In genomic region chr9:62786721-62787120, GRCm38 (mm10) we compare ENCODE assay signal across 20 mouse cellular contexts. TPM values are rescaled to one million over a fixed set of nuclear protein-coding genes. Genes with fewer than 3 reads are reported as not detected.
DNase-seq lines count a peak whose midpoint lies in the region; ATAC-seq lines count a peak whose summit lies in the region.
"Had no signal": no experiment of that assay in that cellular context is flagged by ENCODE, and none has a peak within 500 bp of the region (broad histone marks: within the 10 kb centered on the region; RNA-seq: fewer than 3 reads in every experiment).

No protein-coding gene starts in this region.

- DNase-seq in frontal cortex, postnatal 10 days (ENCODE audit: low spot score in 2 of 2) = no peak
- peak; percentile 47 to 49 for DNase-seq in right cerebral cortex, postnatal 36 days (ENCODE audit: low spot score in 2 of 2)
- no peak for DNase-seq in right cerebral cortex, postnatal 25 days
- peak; percentile 35 for DNase-seq in adrenal gland, postnatal 25 days
- DNase-seq in telencephalon, adult 2 months (ENCODE audit: low read depth, low spot score) = peak; percentile 67
- DNase-seq in ovary, postnatal 14 days (ENCODE audit: low spot score) = no peak
- DNase-seq in urinary bladder, postnatal 36 days (ENCODE audit: low spot score in 2 of 2) = no peak
- DNase-seq: cerebellum, adult 11-12 months; embryo, embryonic 11 days; gastrocnemius, postnatal 25 days; heart, postnatal 4 days; kidney, adult 9 months; kidney, postnatal 25 days; liver, embryonic 13.5 days; lung, embryonic 14.5 days; thymus, adult 18-20 months; thymus, postnatal 4 days had no signal

- ATAC-seq in frontal cortex, adult (ENCODE audit: low TSS enrichment) = peak; percentile 78
- ATAC-seq: forebrain, embryonic 14.5 days; intestine, embryonic 15.5 days had no signal

RNA-seq across cellular contexts. Expression of gene Fem1b, which starts 25.0 kb away (rescaled TPM):
- total RNA-seq in adrenal gland, postnatal 25 days (2021) = 37.8 and 41.2 TPM in 2 replicates

RNA-seq across cellular contexts. Expression of gene Cln6, which starts 51.9 kb away (rescaled TPM):
- 19.3 and 22.9 TPM in 2 replicates for total RNA-seq in adrenal gland, postnatal 25 days (2021)

Comparison
In these comparisons a context has a peak if more than half of its experiments do, and no peak if none do; other contexts are left out.
1. DNase-seq: peak in right cerebral cortex, postnatal 36 days (2 of 2), adrenal gland, postnatal 25 days (single experiment) and telencephalon, adult 2 months (single experiment); none in frontal cortex, postnatal 10 days (0 of 2), right cerebral cortex, postnatal 25 days (single experiment), ovary, postnatal 14 days (single experiment) and urinary bladder, postnatal 36 days (0 of 2).